Mouse (Mus musculus): Measurements from ENCODE around the gene Lsm2.

- no peak for TF ChIP-seq CTCF (IDR thresholded peaks at IDR 0.05; ENCODE audit: insufficient read depth, low read length)
- TF ChIP-seq POLR2A (IDR thresholded peaks at IDR 0.05; ENCODE audit: borderline replicate concordance, extremely low read depth, low read depth, low read length), result no peak
These were observed 30.9 kb upstream of the Lsm2 start for GRCm38 (mm10) chr17:34950514-34951455.

Data from lung, adult 2 months (tissue).